Mouse (Mus musculus) megakaryocyte progenitor cell, adult 5-6 weeks (primary cell): ENCODE measurements at regions not wholly inside any gene's neighbourhood (a gene's known extent, or its start where the extent isn't known, plus 50 kb on each side); places are given as distances from the start of the nearest gene placed in this dataset.

Source experiments
- ATAC-seq: replicated peaks from 2 replicates; pipeline ENCODE4 v1.8.0; 2016; ENCODE audit warnings: mild to moderate bottlenecking, moderate TSS enrichment, inconsistent platforms; ENCODE audit not compliant: poor library complexity

GRCm38 (mm10) chr13:28797617-28798475 is 155.7 kb downstream of the Sox4 start:
- peak; percentile 63 for ATAC-seq

GRCm38 (mm10) chr13:28795274-28795673 is 158.2 kb downstream of the Sox4 start:
- no peak for ATAC-seq

GRCm38 (mm10) chr13:28794547-28794946 is 159.0 kb downstream of the Sox4 start:
- ATAC-seq, result peak; percentile 67

GRCm38 (mm10) chr13:28793166-28793935 is 160.2 kb downstream of the Sox4 start:
- no peak for ATAC-seq

- ATAC-seq, result no peak
These were observed 160.9 kb downstream of the Sox4 start for GRCm38 (mm10) chr13:28792461-28793165.

GRCm38 (mm10) chr13:28790381-28790780 is 163.1 kb downstream of the Sox4 start:
- ATAC-seq, result no peak

GRCm38 (mm10) chr13:28787331-28787643 is 166.2 kb downstream of the Sox4 start:
- ATAC-seq, result no peak

- no peak for ATAC-seq
These were observed 166.7 kb downstream of the Sox4 start for GRCm38 (mm10) chr13:28786629-28787330.

GRCm38 (mm10) chr13:28782497-28783246 is 170.8 kb downstream of the Sox4 start:
- ATAC-seq, result peak; percentile 49; the same call in 1 of the 2 replicates

GRCm38 (mm10) chr13:28782081-28782480 is 171.4 kb downstream of the Sox4 start:
- no peak for ATAC-seq

- ATAC-seq, result peak; percentile 57
These were observed 171.9 kb downstream of the Sox4 start for GRCm38 (mm10) chr13:28781660-28782059.

GRCm38 (mm10) chr13:28780462-28780861 is 173.1 kb downstream of the Sox4 start:
- no peak for ATAC-seq

- no peak for ATAC-seq
These were observed 178.2 kb downstream of the Sox4 start for GRCm38 (mm10) chr13:28775142-28775815.

GRCm38 (mm10) chr13:28774649-28775048 is 178.9 kb downstream of the Sox4 start:
- no peak for ATAC-seq

- ATAC-seq, result 0 out of 2 replicates have a peak, but pooled peaks have one; percentile 21
These were observed 180.0 kb downstream of the Sox4 start for GRCm38 (mm10) chr13:28773466-28773865.

GRCm38 (mm10) chr13:28770531-28770930 is 183.0 kb downstream of the Sox4 start:
- peak; percentile 38; the same call in 1 of the 2 replicates for ATAC-seq

GRCm38 (mm10) chr13:28770018-28770417 is 183.5 kb downstream of the Sox4 start:
- peak; percentile 63 for ATAC-seq

- ATAC-seq, result no peak
These were observed 184.6 kb downstream of the Sox4 start for GRCm38 (mm10) chr13:28768717-28769426.

GRCm38 (mm10) chr13:28762555-28762954 is 191.0 kb downstream of the Sox4 start:
- peak; percentile 79 for ATAC-seq
